Mouse (Mus musculus) lung, embryonic 14.5 days (tissue): ENCODE results near the gene Gm21981. TPM values are rescaled to one million over a fixed set of nuclear protein-coding genes. Genes with fewer than 3 reads are reported as not detected.

Experiments
- ATAC-seq: fragments of 200-750 bp; cut with Nextera tagmentation; 2 replicates; pipeline ENCODE4 v1.8.0; 2017; ENCODE audit warnings: mild to moderate bottlenecking, moderate TSS enrichment, moderate library complexity; ENCODE audit not compliant: insufficient read depth
- DNase-seq: peaks from one replicate; pipeline ENCODE4 v3.0.0-alpha.2; 2015
- H3K27ac ChIP-seq: fragments of 300-500 bp; sonication (generic); 2 replicates; pipeline ENCODE4 v1.5.1; 2014; ENCODE audit warnings: low read depth, mild to moderate bottlenecking, moderate library complexity
- H3K27me3 ChIP-seq: fragments of 300-500 bp; sonication (generic); 2 replicates; pipeline ENCODE4 v1.6.1; 2014; ENCODE audit warnings: low read length, control low read depth; ENCODE audit not compliant: insufficient read depth
- H3K36me3 ChIP-seq: fragments of 300-500 bp; sonication (generic); 2 replicates; pipeline ENCODE4 v1.6.1; 2014; ENCODE audit warnings: control low read depth; ENCODE audit not compliant: insufficient read depth
- H3K4me1 ChIP-seq: fragments of 300-500 bp; sonication (generic); 2 replicates; pipeline ENCODE4 v1.6.1; 2014; ENCODE audit warnings: antibody characterized with exemption, control low read depth; ENCODE audit not compliant: insufficient read depth
- H3K4me2 ChIP-seq: fragments of 300-500 bp; sonication (generic); 2 replicates; pipeline ENCODE4 v1.6.1; 2014; ENCODE audit warnings: mild to moderate bottlenecking
- H3K4me3 ChIP-seq: fragments of 300-500 bp; sonication (generic); 2 replicates; pipeline ENCODE4 v1.5.1; 2014; ENCODE audit warnings: low read depth, low read length
- H3K9ac ChIP-seq: fragments of 300-500 bp; sonication (generic); 2 replicates; pipeline ENCODE4 v1.6.1; 2014
- H3K9me3 ChIP-seq: fragments of 300-500 bp; sonication (generic); 2 replicates; pipeline ENCODE4 v1.6.1; 2016; ENCODE audit warnings: low read depth, low read length, control low read depth
- CTCF ChIP-seq: IDR thresholded peaks from 2 replicates; pipeline ENCODE4 v1.5.1; 2016; ENCODE audit warnings: antibody characterized with exemption, low read depth
- WGBS: fragments of 180-500 bp; shearing (Covaris S2); extraction: QIAGEN DNeasy Blood & Tissue Kit; methylation state at CpG from one replicate; pipeline ENCODE4 v1.1.7; 2014; 5-methylcytosine and 5-hydroxymethylcytosine counted together
- polyA plus RNA-seq: library from polyadenylated mRNA; unstranded; fragments of >200 nt; fragmentation: Nextera tagmentation; extraction: Ambion mirVana; gene quantifications from 2 replicates; pipeline ENCODE4 v1.2.1, GENCODE M21; 2014

Gm21981 gene
- polyA plus RNA-seq, 1 experiment from 2014 or later, result 1.3 TPM

DNA sequence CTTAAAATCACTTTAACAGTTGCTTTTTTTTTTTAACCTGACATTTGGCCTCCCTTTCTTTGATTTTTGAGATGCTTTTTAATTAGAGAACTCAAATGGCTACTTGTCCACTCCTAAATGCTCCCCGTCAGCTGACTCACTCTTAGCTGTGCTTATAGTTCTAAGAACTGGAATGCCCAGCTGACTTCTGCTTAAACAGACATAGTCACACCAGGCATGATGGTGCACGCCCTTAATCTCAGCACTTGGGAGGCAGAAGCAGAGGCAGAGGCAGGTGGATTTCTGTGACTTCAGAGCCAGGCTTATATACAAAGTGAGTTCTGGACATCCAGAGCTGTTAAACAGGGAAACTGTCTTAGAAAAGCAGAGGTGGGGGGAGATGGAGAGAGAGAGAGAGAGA lies 42.3 kb downstream of the Gm21981 start:
- Histone ChIP-seq H3K36me3 (0 out of 2 replicates have a peak, but pooled peaks cover 4% of the 10 kb centered on the region), H3K9ac (no peak overlapping the region), H3K27ac (no peak overlapping the region), H3K9me3 (no peaks in the 10 kb centered on the region), H3K27me3 (no peaks in the 10 kb centered on the region), H3K4me3 (no peak overlapping the region), H3K4me2 (no peak overlapping the region), H3K4me1 (no peaks in the 10 kb centered on the region)
- no peak for TF ChIP-seq CTCF
- DNase-seq, result no peak
- ATAC-seq, result no peak
- 85% methylated on average over 2 of the region's 2 CpGs for WGBS

DNA sequence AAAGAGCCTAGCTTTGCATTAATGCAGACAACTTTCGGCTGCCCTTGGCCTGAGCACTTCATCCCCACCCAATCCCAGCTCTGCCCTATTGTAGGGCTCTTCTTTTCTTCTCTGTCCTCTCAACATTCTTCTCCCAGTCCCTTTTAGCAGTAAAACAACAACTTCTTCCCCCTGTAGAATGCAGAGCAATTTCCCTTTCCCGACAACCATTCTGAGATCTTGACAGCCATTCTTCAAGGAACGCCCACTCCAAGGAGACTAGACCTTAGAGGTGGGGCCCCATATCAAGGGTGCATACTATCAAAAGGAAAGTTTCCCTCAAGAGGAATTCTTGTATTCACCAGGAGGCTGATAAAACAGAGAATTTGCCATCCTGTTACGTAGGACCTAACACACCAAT lies 45.3 kb downstream of the Gm21981 start:
- ATAC-seq, result no peak
- WGBS, result 60% methylated on average over 4 of the region's 4 CpGs
- Histone ChIP-seq H3K4me3 (no peak overlapping the region), H3K9ac (no peak overlapping the region), H3K4me2 (no peak overlapping the region), H3K9me3 (no peaks in the 10 kb centered on the region), H3K4me1 (no peaks in the 10 kb centered on the region), H3K27me3 (no peaks in the 10 kb centered on the region), H3K36me3 (0 out of 2 replicates have a peak, but pooled peaks cover 4% of the 10 kb centered on the region), H3K27ac (no peak overlapping the region)
- DNase-seq, result no peak
- TF ChIP-seq CTCF, result no peak

DNA sequence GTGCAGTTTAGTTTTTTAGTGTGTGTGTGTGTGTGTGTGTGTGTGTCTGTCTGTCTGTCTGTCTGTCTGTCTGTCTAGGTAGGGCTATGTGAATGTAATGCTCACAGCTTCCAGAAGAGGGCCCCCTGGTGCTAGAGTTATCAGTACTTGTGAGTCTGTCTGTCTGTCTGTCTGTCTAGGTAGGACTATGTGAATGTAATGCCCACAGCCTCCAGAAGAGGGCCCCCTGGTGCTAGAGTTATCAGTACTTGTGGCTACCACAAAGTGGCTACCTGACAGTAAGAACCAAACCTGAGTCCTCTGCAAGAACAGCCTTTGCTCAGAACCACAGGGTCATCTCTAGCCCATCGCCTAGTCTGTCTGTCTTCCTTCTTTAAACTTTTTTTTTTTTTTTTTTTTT lies 47.6 kb downstream of the Gm21981 start:
- TF ChIP-seq CTCF, result peak; percentile 64
- Histone ChIP-seq H3K36me3 (no peaks in the 10 kb centered on the region), H3K27me3 (no peaks in the 10 kb centered on the region), H3K4me1 (no peaks in the 10 kb centered on the region), H3K9me3 (no peaks in the 10 kb centered on the region), H3K27ac (no peak overlapping the region), H3K4me3 (no peak overlapping the region), H3K9ac (no peak overlapping the region), H3K4me2 (no peak overlapping the region)
- 75% methylated on average over 1 of the region's 1 CpGs for WGBS
- ATAC-seq, result no peak; the same call in 1 of the 2 replicates
- peak; percentile 81 for DNase-seq

DNA sequence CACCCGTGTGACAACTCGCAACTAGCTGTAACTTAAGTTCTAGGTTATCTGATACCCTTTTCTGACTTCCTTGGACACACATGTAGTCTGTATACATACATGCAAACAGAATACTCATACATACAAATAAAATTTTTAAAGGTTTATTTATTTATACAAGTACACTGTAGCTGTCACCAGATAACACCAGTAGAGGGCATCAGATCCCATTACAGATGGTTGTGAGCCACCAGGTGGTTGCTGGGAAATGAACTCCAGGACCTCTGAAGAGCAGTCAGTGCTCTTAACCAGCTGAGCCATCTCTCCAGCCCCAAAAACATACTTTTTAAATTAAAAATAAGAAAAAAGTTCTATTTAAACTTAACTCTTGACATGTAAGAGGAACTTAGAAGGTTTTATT lies 51.3 kb downstream of the Gm21981 start:
- WGBS, result 76% methylated on average over 2 of the region's 2 CpGs
- DNase-seq, result peak; percentile 12

More for the DNA sequence above, 51.3 kb downstream of the Gm21981 start:
- Histone ChIP-seq H3K9me3 (no peaks in the 10 kb centered on the region), H3K9ac (no peak overlapping the region), H3K27me3 (no peaks in the 10 kb centered on the region), H3K4me3 (no peak overlapping the region), H3K4me2 (no peak overlapping the region), H3K4me1 (no peaks in the 10 kb centered on the region), H3K27ac (no peak overlapping the region), H3K36me3 (no peaks in the 10 kb centered on the region)
- TF ChIP-seq CTCF, result peak; percentile 14; the same call in 1 of the 2 replicates
- ATAC-seq, result no peak

Other genes with a start within 250 kb of the Gm21981 start
- gene Taf8, start 192.2 kb downstream of the Gm21981 start, polyA plus RNA-seq, result 22.1 and 26.8 TPM in 2 replicates
- gene Ccnd3, start 189.4 kb downstream of the Gm21981 start, polyA plus RNA-seq, result 289 and 308 TPM in 2 replicates
- gene Bysl, start 83.0 kb downstream of the Gm21981 start, polyA plus RNA-seq, result 24.2 and 25.4 TPM in 2 replicates
- 45.5 and 49.2 TPM in 2 replicates for gene Med20, start 82.9 kb downstream of the Gm21981 start, polyA plus RNA-seq
- 0.74 and 1.8 TPM in 2 replicates for gene Gm20517, start 82.9 kb downstream of the Gm21981 start, polyA plus RNA-seq
- gene Usp49, start 63.8 kb downstream of the Gm21981 start, polyA plus RNA-seq, result 5.0 and 5.6 TPM in 2 replicates
- gene Tomm6, start 6.1 kb downstream of the Gm21981 start, polyA plus RNA-seq, result 433 and 434 TPM in 2 replicates
- gene Frs3, start 5.4 kb downstream of the Gm21981 start, polyA plus RNA-seq, result 5.1 and 5.3 TPM in 2 replicates
- gene Prickle4, start 281 bp upstream of the Gm21981 start, polyA plus RNA-seq, result 1.5 TPM in 1 of 2 replicates, not detected in the other
- gene Pgc, start 32.4 kb upstream of the Gm21981 start, polyA plus RNA-seq, result 7.6 and 9.1 TPM in 2 replicates
- gene Tfeb, start 42.6 kb upstream of the Gm21981 start, polyA plus RNA-seq, result 7.6 and 9.3 TPM in 2 replicates
- 38.8 and 43.6 TPM in 2 replicates for gene Mdfi, start 140.2 kb upstream of the Gm21981 start, polyA plus RNA-seq
- 37.2 and 42.2 TPM in 2 replicates for gene Foxp4, start 230.2 kb upstream of the Gm21981 start, polyA plus RNA-seq